Mouse (Mus musculus): ENCODE results near the gene Pphln1.

GRCm38 (mm10) chr15:93530703-93531032 lies 132.5 kb downstream of the Pphln1 start:
- TF ChIP-seq CTCF (conservative IDR thresholded peaks at IDR 0.05; ENCODE audit: low read length) (no peak), POU5F1 (IDR thresholded peaks at IDR 0.05; ENCODE audit: borderline replicate concordance, low read length) (no peak)

Measured in E14TG2a.4 (cell line).